Mouse (Mus musculus) thymus, adult 2 months (tissue): Measurements from ENCODE around the gene Acss2.

Experiments
- CTCF ChIP-seq: fragments of 200-500 bp; IDR thresholded peaks from 2 replicates; pipeline ENCODE4 v1.5.1; 2012; ENCODE audit warnings: mild to moderate bottlenecking, control low read depth, low read length, moderate library complexity, borderline replicate concordance; ENCODE audit not compliant: control insufficient read depth, poor library complexity, insufficient read depth; ENCODE audit errors: extremely low read depth
- POLR2A ChIP-seq: fragments of 200-500 bp; IDR thresholded peaks from 2 replicates; pipeline ENCODE4 v1.6.1; 2012; ENCODE audit warnings: mild to moderate bottlenecking, low read length, control low read depth, moderate library complexity; ENCODE audit not compliant: control insufficient read depth, poor library complexity, insufficient read depth; ENCODE audit errors: extremely low read depth

DNA sequence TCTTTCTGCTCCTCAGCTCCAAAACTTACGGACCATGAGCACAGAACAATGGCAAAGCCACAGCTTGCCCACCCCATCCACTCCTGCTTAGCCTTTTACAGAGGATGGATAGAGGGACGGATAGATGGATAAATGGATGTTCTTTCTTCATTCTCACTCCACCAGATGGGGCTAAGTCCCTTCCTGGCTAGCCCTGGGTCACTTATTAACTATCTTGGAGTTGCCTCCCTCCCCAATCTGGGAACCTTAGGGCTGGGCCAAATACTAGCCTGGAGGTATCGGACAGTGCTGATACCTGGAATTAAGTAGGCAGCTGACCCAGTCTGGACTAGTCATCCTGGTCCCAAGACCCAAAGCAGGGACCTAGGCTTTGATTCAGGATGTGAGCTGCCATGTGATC lies 86.0 kb downstream of the Acss2 start:
- no peak for TF ChIP-seq CTCF
- no peak for TF ChIP-seq POLR2A
